Mouse (Mus musculus): ENCODE measurements around the gene Uqcrh.

DNA sequence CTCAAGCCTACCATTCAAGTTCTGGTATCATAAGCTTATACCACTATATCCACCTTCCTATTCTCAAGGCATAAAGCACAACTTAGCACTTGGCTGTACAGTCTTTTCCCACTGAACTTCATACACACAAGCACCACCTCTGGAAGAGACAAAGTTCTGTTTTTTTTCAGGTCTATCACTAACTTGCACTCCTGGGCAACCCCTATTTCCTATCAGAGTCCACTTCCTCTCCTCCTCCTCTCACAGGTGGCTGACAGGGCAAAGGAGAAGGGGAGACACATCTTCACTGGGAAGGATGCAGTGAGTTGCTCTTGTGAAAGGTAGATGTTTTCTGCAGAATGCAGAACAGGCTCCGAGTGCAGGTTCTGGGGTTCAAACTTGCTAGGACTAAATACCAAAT, 27.2 kb downstream of the Uqcrh start:
- TF ChIP-seq CTCF (IDR thresholded peaks at IDR 0.05; ENCODE audit: extremely low read depth, insufficient read length, insufficient replicate concordance, low read depth, low read length) (no peak), POLR2A (IDR thresholded peaks at IDR 0.05; ENCODE audit: low read depth, low read length) (no peak)

Data from small intestine, adult 2 months (tissue).